Mouse (Mus musculus) limb, embryonic 14.5 days (tissue): ENCODE data around the gene Npffr2. TPM values are rescaled to one million over a fixed set of nuclear protein-coding genes. Genes with fewer than 3 reads are reported as not detected.

Experiments
- ATAC-seq: fragments of 200-750 bp; cut with Nextera tagmentation; 2 replicates; pipeline ENCODE4 v1.8.0; 2017; ENCODE audit warnings: low read depth, moderate number of reproducible peaks, moderate TSS enrichment; ENCODE audit not compliant: low FRiP score
- DNase-seq: peaks from one replicate; pipeline ENCODE4 v3.0.0-alpha.2; 2015; ENCODE audit warnings: low spot score
- H3K27ac ChIP-seq: fragments of 300-500 bp; sonication (generic); replicated peaks from 2 replicates; pipeline ENCODE4 v1.5.1; 2014; ENCODE audit warnings: low read depth, mild to moderate bottlenecking, low read length, moderate library complexity, mixed read lengths
- H3K27me3 ChIP-seq: fragments of 300-500 bp; sonication (generic); 2 replicates; pipeline ENCODE4 v1.6.1; 2014; ENCODE audit warnings: low read length, mixed read lengths; ENCODE audit not compliant: control insufficient read depth, insufficient read depth
- H3K36me3 ChIP-seq: fragments of 300-500 bp; sonication (generic); 2 replicates; pipeline ENCODE4 v1.6.1; 2014; ENCODE audit warnings: mild to moderate bottlenecking, low read length, moderate library complexity, mixed read lengths; ENCODE audit not compliant: control insufficient read depth, insufficient read depth
- H3K4me1 ChIP-seq: fragments of 300-500 bp; sonication (generic); 2 replicates; pipeline ENCODE4 v1.6.1; 2014; ENCODE audit warnings: antibody characterized with exemption, low read length, mixed read lengths; ENCODE audit not compliant: control insufficient read depth, insufficient read depth
- H3K4me2 ChIP-seq: fragments of 300-500 bp; sonication (generic); replicated peaks from 2 replicates; pipeline ENCODE4 v1.6.1; 2014; ENCODE audit warnings: low read depth, mild to moderate bottlenecking, low read length, moderate library complexity; ENCODE audit not compliant: severe bottlenecking
- H3K4me3 ChIP-seq: fragments of 300-500 bp; sonication (generic); replicated peaks from 2 replicates; pipeline ENCODE4 v1.5.1; 2014; ENCODE audit warnings: low read length
- H3K9ac ChIP-seq: fragments of 300-500 bp; sonication (generic); 2 replicates; pipeline ENCODE4 v1.6.1; 2014; ENCODE audit warnings: mild to moderate bottlenecking, low read depth, low read length, moderate library complexity; ENCODE audit not compliant: severe bottlenecking
- H3K9me3 ChIP-seq: fragments of 300-500 bp; sonication (generic); 2 replicates; pipeline ENCODE4 v1.6.1; 2016; ENCODE audit warnings: low read length; ENCODE audit not compliant: control insufficient read depth
- POLR2A ChIP-seq: fragments of 200-500 bp; IDR thresholded peaks from 2 replicates; pipeline ENCODE4 v1.8.0; 2012; ENCODE audit warnings: inconsistent platforms, mild to moderate bottlenecking, moderate library complexity, borderline replicate concordance; ENCODE audit not compliant: insufficient read depth, insufficient read length; ENCODE audit errors: extremely low read depth
- WGBS: fragments of 180-500 bp; shearing (Covaris S2); extraction: QIAGEN DNeasy Blood & Tissue Kit; methylation state at CpG from one replicate; pipeline ENCODE4 v1.1.7; 2014; 5-methylcytosine and 5-hydroxymethylcytosine counted together
- polyA plus RNA-seq, 2 experiments: library from polyadenylated mRNA; depleted of rRNA in 1 of 2; stranded (reverse) in 1 of 2; unstranded in 1 of 2; fragments of >200 nt; fragmentation: Nextera tagmentation in 1 of 2; extraction: Ambion mirVana in 1 of 2; gene quantifications; 2 replicates each; pipeline versions ENCODE4 v1.2.1 to v1.2.3; 2012 to 2014

Npffr2 gene
- not detected in 2 replicates for polyA plus RNA-seq (2012; rRNA removed)
- polyA plus RNA-seq (2014; fragmentation: Nextera tagmentation; extraction: Ambion mirVana): not detected in 2 replicates

GRCm38 (mm10) chr5:89526878-89527578 lies at the start of gene Npffr2:
TSS of gene Npffr2 (plus strand) at chr5:89527429.
- Histone ChIP-seq H3K9me3 (no peaks in the 10 kb centered on the region), H3K27me3 (no peaks in the 10 kb centered on the region), H3K4me1 (peaks cover 2% of the 10 kb centered on the region; the same call in 1 of the 2 replicates), H3K4me3 (peak within 1 kb of the TSS; percentile 34), H3K4me2 (peak within 1 kb of the TSS; percentile 66), H3K36me3 (no peaks in the 10 kb centered on the region), H3K27ac (no peak within 1 kb of the TSS), H3K9ac (peak within 1 kb of the TSS; percentile 14; the same call in 1 of the 2 replicates)
- ATAC-seq (peak; percentile 55; the same call in 1 of the 2 replicates), DNase-seq (peak; percentile 13)
- WGBS: 4% methylated on average over 23 of the region's 23 CpGs
- TF ChIP-seq POLR2A: no peak

GRCm38 (mm10) chr5:89492560-89492959 lies 34.7 kb upstream of the Npffr2 start:
- Histone ChIP-seq H3K4me1 (no peaks in the 10 kb centered on the region), H3K27me3 (no peaks in the 10 kb centered on the region), H3K4me2 (no peak overlapping the region), H3K9me3 (no peaks in the 10 kb centered on the region), H3K9ac (no peak overlapping the region), H3K4me3 (no peak overlapping the region), H3K36me3 (no peaks in the 10 kb centered on the region), H3K27ac (no peak overlapping the region)
- ATAC-seq: no peak
- no peak for TF ChIP-seq POLR2A
- DNase-seq: no peak
- WGBS: 100% methylated on average over 1 of the region's 1 CpGs

GRCm38 (mm10) chr5:89500182-89500581 lies 27.0 kb upstream of the Npffr2 start:
- no peak for DNase-seq
- Histone ChIP-seq H3K36me3 (no peaks in the 10 kb centered on the region), H3K9ac (no peak overlapping the region), H3K27me3 (no peaks in the 10 kb centered on the region), H3K4me1 (no peaks in the 10 kb centered on the region), H3K4me2 (no peak overlapping the region), H3K9me3 (no peaks in the 10 kb centered on the region), H3K27ac (no peak overlapping the region), H3K4me3 (no peak overlapping the region)
- TF ChIP-seq POLR2A: no peak
- WGBS: 52% methylated on average over 6 of the region's 6 CpGs
- ATAC-seq: no peak

GRCm38 (mm10) chr5:89518641-89519040 lies 8.6 kb upstream of the Npffr2 start:
- Histone ChIP-seq H3K9ac (no peak overlapping the region), H3K4me2 (no peak overlapping the region), H3K4me3 (no peak overlapping the region), H3K27ac (no peak overlapping the region), H3K27me3 (no peaks in the 10 kb centered on the region), H3K9me3 (no peaks in the 10 kb centered on the region; the same call in 1 of the 2 replicates), H3K4me1 (no peaks in the 10 kb centered on the region), H3K36me3 (no peaks in the 10 kb centered on the region)
- WGBS: 78% methylated on average over 4 of the region's 4 CpGs
- TF ChIP-seq POLR2A: no peak
- DNase-seq: no peak
- no peak for ATAC-seq

GRCm38 (mm10) chr5:89526181-89526778 lies 949 bp upstream of the Npffr2 start:
- Histone ChIP-seq H3K27ac (no peak overlapping the region), H3K4me1 (peaks cover 2% of the 10 kb centered on the region; the same call in 1 of the 2 replicates), H3K9ac (0 out of 2 replicates have a peak overlapping the region, but pooled peaks have one; percentile 14), H3K9me3 (no peaks in the 10 kb centered on the region), H3K27me3 (no peaks in the 10 kb centered on the region), H3K4me3 (peak overlapping the region; percentile 34), H3K4me2 (peak overlapping the region; percentile 66), H3K36me3 (no peaks in the 10 kb centered on the region)
- no peak for TF ChIP-seq POLR2A
- ATAC-seq (no peak), DNase-seq (no peak)
- 8% methylated on average over 14 of the region's 14 CpGs for WGBS
